Mouse (Mus musculus) hindbrain, embryonic 12.5 days (tissue): ENCODE measurements around the gene G430095P16Rik. TPM values are rescaled to one million over a fixed set of nuclear protein-coding genes. Genes with fewer than 3 reads are reported as not detected.

Experiments used
- ATAC-seq: fragments of 200-750 bp; cut with Nextera tagmentation; 2 replicates; pipeline ENCODE4 v1.8.0; 2017; ENCODE audit warnings: moderate TSS enrichment; ENCODE audit not compliant: low FRiP score
- H3K27ac ChIP-seq: fragments of 300-500 bp; sonication (generic); 2 replicates; pipeline ENCODE4 v1.5.1; 2016; ENCODE audit warnings: mild to moderate bottlenecking
- H3K27me3 ChIP-seq: fragments of 300-500 bp; sonication (generic); 2 replicates; pipeline ENCODE4 v1.6.1; 2016; ENCODE audit warnings: mild to moderate bottlenecking
- H3K36me3 ChIP-seq: fragments of 300-500 bp; sonication (generic); 2 replicates; pipeline ENCODE4 v1.6.1; 2016; ENCODE audit warnings: mild to moderate bottlenecking
- H3K4me1 ChIP-seq: fragments of 300-500 bp; sonication (generic); 2 replicates; pipeline ENCODE4 v1.6.1; 2016
- H3K4me2 ChIP-seq: fragments of 300-500 bp; sonication (generic); replicated peaks from 2 replicates; pipeline ENCODE4 v1.6.1; 2016; ENCODE audit warnings: mild to moderate bottlenecking
- H3K4me3 ChIP-seq: fragments of 300-500 bp; sonication (generic); 2 replicates; pipeline ENCODE4 v1.5.1; 2016; ENCODE audit warnings: mild to moderate bottlenecking
- H3K9ac ChIP-seq: fragments of 300-500 bp; sonication (generic); 2 replicates; pipeline ENCODE4 v1.6.1; 2016; ENCODE audit warnings: mild to moderate bottlenecking, moderate library complexity
- H3K9me3 ChIP-seq: fragments of 300-500 bp; sonication (generic); replicated peaks from 2 replicates; pipeline ENCODE4 v1.6.1; 2016; ENCODE audit warnings: mild to moderate bottlenecking
- WGBS: fragments of 180-500 bp; shearing (Covaris S2); methylation state at CpG from one replicate; pipeline ENCODE4 v1.1.7; 2016; 5-methylcytosine and 5-hydroxymethylcytosine counted together
- polyA plus RNA-seq: library from polyadenylated mRNA; unstranded; fragments of >200 nt; fragmentation: Nextera tagmentation; extraction: Ambion mirVana; gene quantifications from 2 replicates; pipeline ENCODE4 v1.2.1, GENCODE M21; 2016

The G430095P16Rik gene
- 3.0 and 3.6 TPM in 2 replicates for polyA plus RNA-seq

DNA sequence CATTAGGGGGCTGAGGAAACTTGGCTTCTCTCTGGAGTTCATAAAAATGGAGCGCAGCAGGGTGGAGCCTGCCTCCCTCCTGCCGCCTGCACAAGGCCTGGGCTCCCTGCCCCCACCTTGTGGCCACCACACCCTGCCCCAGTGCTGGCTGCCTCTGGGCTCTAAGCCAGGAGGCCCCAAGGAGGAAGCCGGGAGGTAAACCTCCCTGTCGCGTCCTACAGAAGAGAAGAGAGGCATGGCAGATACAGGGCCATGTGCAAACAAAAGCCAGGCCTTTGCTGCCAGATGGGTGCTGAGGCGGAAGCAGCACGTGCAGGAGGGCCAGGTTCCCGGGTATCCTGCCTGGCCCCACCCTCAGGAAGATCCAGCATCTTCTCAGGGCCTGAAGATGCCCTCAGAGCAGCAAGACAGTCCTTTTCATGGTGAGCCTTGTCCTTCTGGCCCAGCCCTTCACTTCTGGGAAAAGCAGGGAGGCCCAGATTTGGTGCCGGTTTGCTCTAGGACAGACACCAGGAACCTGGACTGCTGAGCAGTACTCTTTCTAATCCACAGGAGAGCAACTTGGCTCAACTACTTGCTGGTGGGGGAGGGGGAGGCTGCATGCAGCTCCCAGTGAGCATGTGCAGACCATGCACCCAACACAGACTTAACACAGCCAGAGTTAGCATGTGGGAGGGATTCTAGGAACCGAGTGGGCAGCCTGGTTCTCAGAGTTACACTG lies at the start of gene G430095P16Rik:
Gene G430095P16Rik, plus strand, starts transcription at position 158 of the 721 bp plus-strand sequence.
- H3K4me2 ChIP-seq: peak within 1 kb of the TSS; percentile 28
- WGBS: 17% methylated on average over 10 of the region's 10 CpGs
- ATAC-seq: peak; percentile 63
- H3K4me3 ChIP-seq: no peak within 1 kb of the TSS
- peaks cover 6% of the 10 kb centered on the region; the same call in 1 of the 2 replicates for H3K36me3 ChIP-seq
- H3K4me1 ChIP-seq: peaks cover 52% of the 10 kb centered on the region
- H3K9me3 ChIP-seq: no peaks in the 10 kb centered on the region
- peak within 1 kb of the TSS; percentile 50 for H3K9ac ChIP-seq
- peak within 1 kb of the TSS; percentile 92 for H3K27ac ChIP-seq
- peaks cover 67% of the 10 kb centered on the region for H3K27me3 ChIP-seq

- Histone ChIP-seq H3K9ac (no peak overlapping the region), H3K4me2 (no peak overlapping the region), H3K27me3 (no peaks in the 10 kb centered on the region), H3K9me3 (no peaks in the 10 kb centered on the region), H3K27ac (no peak overlapping the region), H3K4me1 (peaks cover 3% of the 10 kb centered on the region; the same call in 1 of the 2 replicates), H3K4me3 (no peak overlapping the region), H3K36me3 (peaks cover 56% of the 10 kb centered on the region)
- ATAC-seq: no peak
- WGBS: 92% methylated on average over 5 of the region's 5 CpGs
Measured at GRCm38 (mm10) chr8:84677305-84677704, 45.5 kb upstream of the G430095P16Rik start.

- H3K4me2 ChIP-seq: no peak overlapping the region
- no peak overlapping the region for H3K9ac ChIP-seq
- H3K36me3 ChIP-seq: peaks cover 14% of the 10 kb centered on the region
- 87% methylated on average over 2 of the region's 2 CpGs for WGBS
- peaks cover 27% of the 10 kb centered on the region for H3K4me1 ChIP-seq
- no peaks in the 10 kb centered on the region for H3K9me3 ChIP-seq
- ATAC-seq: no peak
- no peak overlapping the region for H3K4me3 ChIP-seq
- H3K27ac ChIP-seq: no peak overlapping the region
- H3K27me3 ChIP-seq: no peaks in the 10 kb centered on the region
Measured at GRCm38 (mm10) chr8:84681476-84681875, 41.3 kb upstream of the G430095P16Rik start.

- Histone ChIP-seq H3K4me3 (no peak overlapping the region), H3K9ac (no peak overlapping the region), H3K4me2 (no peak overlapping the region), H3K36me3 (0 out of 2 replicates have a peak, but pooled peaks cover 9% of the 10 kb centered on the region), H3K27ac (no peak overlapping the region), H3K4me1 (peaks cover 32% of the 10 kb centered on the region), H3K9me3 (no peaks in the 10 kb centered on the region), H3K27me3 (no peaks in the 10 kb centered on the region)
- no peak for ATAC-seq
- 83% methylated on average over 2 of the region's 2 CpGs for WGBS
Measured at GRCm38 (mm10) chr8:84682257-84682656, 40.5 kb upstream of the G430095P16Rik start.

- H3K27me3 ChIP-seq: no peaks in the 10 kb centered on the region
- 29% methylated on average over 3 of the region's 3 CpGs for WGBS
- no peak overlapping the region for H3K4me3 ChIP-seq
- H3K4me1 ChIP-seq: peaks cover 44% of the 10 kb centered on the region
- H3K9me3 ChIP-seq: no peaks in the 10 kb centered on the region
- no peak overlapping the region for H3K27ac ChIP-seq
- 0 out of 2 replicates have a peak, but pooled peaks cover 7% of the 10 kb centered on the region for H3K36me3 ChIP-seq
- no peak overlapping the region for H3K4me2 ChIP-seq
- 0 out of 2 replicates have a peak overlapping the region, but pooled peaks have one; percentile 1 for H3K9ac ChIP-seq
- ATAC-seq: no peak
Measured at GRCm38 (mm10) chr8:84684537-84684936, 38.3 kb upstream of the G430095P16Rik start.

GRCm38 (mm10) chr8:84686191-84687002 lies 36.4 kb upstream of the G430095P16Rik start, which contains the start of gene Trmt1:
TSS of gene Trmt1 (plus strand) at chr8:84686307.
- Histone ChIP-seq H3K9ac (peak within 1 kb of the TSS; percentile 100), H3K36me3 (0 out of 2 replicates have a peak, but pooled peaks cover 6% of the 10 kb centered on the region), H3K27me3 (no peaks in the 10 kb centered on the region), H3K9me3 (no peaks in the 10 kb centered on the region), H3K4me3 (peak within 1 kb of the TSS; percentile 100), H3K27ac (peak within 1 kb of the TSS; percentile 95), H3K4me1 (peaks cover 53% of the 10 kb centered on the region), H3K4me2 (peak within 1 kb of the TSS; percentile 91)
- 0 out of 2 replicates have a peak, but pooled peaks have one; percentile 35 for ATAC-seq
- WGBS: 8% methylated on average over 20 of the region's 20 CpGs

GRCm38 (mm10) chr8:84687003-84687704 lies 35.7 kb upstream of the G430095P16Rik start:
- peak overlapping the region; percentile 91 for H3K4me2 ChIP-seq
- H3K27ac ChIP-seq: peak overlapping the region; percentile 95
- H3K36me3 ChIP-seq: peaks cover 2% of the 10 kb centered on the region; the same call in 1 of the 2 replicates
- no peaks in the 10 kb centered on the region for H3K9me3 ChIP-seq
- peak overlapping the region; percentile 100 for H3K4me3 ChIP-seq
- no peaks in the 10 kb centered on the region for H3K27me3 ChIP-seq
- 0% methylated on average over 32 of the region's 62 CpGs for WGBS
- H3K9ac ChIP-seq: peak overlapping the region; percentile 100
- peaks cover 52% of the 10 kb centered on the region for H3K4me1 ChIP-seq
- peak; percentile 42 for ATAC-seq

DNA sequence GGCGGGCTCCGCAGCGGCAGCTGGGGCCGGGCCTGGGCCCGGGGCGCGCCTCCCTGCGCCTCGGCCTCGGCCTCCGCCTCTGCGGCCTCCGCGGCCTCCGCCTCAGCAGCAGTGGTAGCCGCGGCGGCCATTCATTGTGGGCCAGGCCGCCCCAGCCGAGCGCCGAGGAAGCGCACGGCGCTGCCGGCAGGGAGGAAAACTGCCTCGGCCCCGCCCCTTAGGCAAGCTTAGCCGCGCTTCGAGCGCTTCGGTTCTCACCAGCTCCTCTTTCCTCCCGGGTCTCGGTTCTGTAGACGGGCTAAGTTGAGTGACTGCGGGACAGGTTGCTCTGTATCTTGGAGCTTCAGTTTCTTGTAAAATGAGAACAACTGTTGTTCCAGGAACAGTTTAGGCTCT lies 35.1 kb upstream of the G430095P16Rik start, which contains the start of gene Nacc1:
Gene Nacc1, minus strand, starts transcription at position 158 of the 396 bp plus-strand sequence.
- peak; percentile 71 for ATAC-seq
- Histone ChIP-seq H3K4me1 (peaks cover 49% of the 10 kb centered on the region), H3K4me2 (peak within 1 kb of the TSS; percentile 98), H3K4me3 (peak within 1 kb of the TSS; percentile 100), H3K36me3 (peaks cover 6% of the 10 kb centered on the region), H3K27ac (peak within 1 kb of the TSS; percentile 95), H3K9ac (peak within 1 kb of the TSS; percentile 100), H3K9me3 (no peaks in the 10 kb centered on the region), H3K27me3 (no peaks in the 10 kb centered on the region)
- WGBS: under 1% methylated on average over 35 of the region's 37 CpGs

GRCm38 (mm10) chr8:84689091-84689915 lies 33.5 kb upstream of the G430095P16Rik start:
- Histone ChIP-seq H3K9ac (peak overlapping the region; percentile 74), H3K9me3 (no peaks in the 10 kb centered on the region), H3K4me1 (peaks cover 45% of the 10 kb centered on the region), H3K4me2 (peak overlapping the region; percentile 98), H3K36me3 (peaks cover 16% of the 10 kb centered on the region), H3K27me3 (no peaks in the 10 kb centered on the region), H3K4me3 (peak overlapping the region; percentile 83), H3K27ac (peak overlapping the region; percentile 52; the same call in 1 of the 2 replicates)
- peak; percentile 82 for ATAC-seq
- WGBS: under 1% methylated on average over 47 of the region's 47 CpGs

DNA sequence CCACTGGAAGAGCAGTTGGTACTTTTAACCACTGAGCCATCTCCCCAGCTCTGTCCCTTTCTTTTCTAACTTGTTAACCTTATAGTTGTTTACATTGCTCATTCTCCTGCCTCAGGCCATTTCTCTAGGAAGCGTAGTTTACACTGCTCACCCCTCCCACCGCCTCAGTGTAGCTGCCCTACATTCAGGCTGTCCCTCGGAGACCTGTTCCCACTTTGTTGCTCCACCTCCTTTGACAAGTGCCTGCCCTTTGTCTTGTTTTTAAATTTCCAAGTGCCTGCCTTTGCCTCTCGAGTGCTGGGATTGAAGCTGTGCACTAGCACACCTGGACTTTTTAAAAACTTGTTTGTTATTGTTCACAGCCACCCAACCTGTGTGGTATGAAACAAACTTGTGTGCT lies 29.5 kb upstream of the G430095P16Rik start:
- Histone ChIP-seq H3K9ac (no peak overlapping the region), H3K36me3 (peaks cover 50% of the 10 kb centered on the region), H3K4me1 (peaks cover 17% of the 10 kb centered on the region), H3K4me2 (no peak overlapping the region), H3K27me3 (no peaks in the 10 kb centered on the region), H3K4me3 (no peak overlapping the region), H3K27ac (no peak overlapping the region), H3K9me3 (no peaks in the 10 kb centered on the region)
- 81% methylated on average over 4 of the region's 4 CpGs for WGBS
- no peak for ATAC-seq

GRCm38 (mm10) chr8:84695140-84695539 lies 27.7 kb upstream of the G430095P16Rik start:
- Histone ChIP-seq H3K4me2 (no peak overlapping the region), H3K27ac (no peak overlapping the region), H3K4me1 (peaks cover 6% of the 10 kb centered on the region; the same call in 1 of the 2 replicates), H3K36me3 (peaks cover 64% of the 10 kb centered on the region), H3K4me3 (no peak overlapping the region), H3K9me3 (no peaks in the 10 kb centered on the region), H3K27me3 (peaks cover 4% of the 10 kb centered on the region), H3K9ac (no peak overlapping the region)
- WGBS: 93% methylated on average over 6 of the region's 6 CpGs
- no peak for ATAC-seq
